Mouse (Mus musculus): ENCODE results near the gene Cep83.

The Cep83 gene

DNA sequence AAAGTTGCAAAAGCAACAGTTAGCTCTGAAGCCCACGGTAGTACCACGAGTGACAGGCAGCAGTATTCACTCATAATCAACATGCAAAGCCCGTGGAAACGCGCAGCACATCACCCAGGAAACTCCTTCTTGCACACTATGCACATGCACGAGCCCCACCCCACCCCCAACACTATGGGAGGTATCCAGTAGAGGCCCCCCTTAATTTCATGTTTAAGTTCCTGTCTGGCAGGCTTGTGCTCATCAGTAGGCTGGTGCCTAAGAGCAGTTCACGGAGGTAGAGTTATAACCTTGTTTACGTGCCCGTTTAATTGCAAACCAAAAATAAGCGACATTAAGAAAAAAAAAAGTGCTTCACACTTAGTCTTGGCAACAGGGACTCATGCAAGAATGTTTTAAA, 138.9 kb downstream of the Cep83 start:
- no peak for DNase-seq (ENCODE audit: low read depth, low spot score)

DNA sequence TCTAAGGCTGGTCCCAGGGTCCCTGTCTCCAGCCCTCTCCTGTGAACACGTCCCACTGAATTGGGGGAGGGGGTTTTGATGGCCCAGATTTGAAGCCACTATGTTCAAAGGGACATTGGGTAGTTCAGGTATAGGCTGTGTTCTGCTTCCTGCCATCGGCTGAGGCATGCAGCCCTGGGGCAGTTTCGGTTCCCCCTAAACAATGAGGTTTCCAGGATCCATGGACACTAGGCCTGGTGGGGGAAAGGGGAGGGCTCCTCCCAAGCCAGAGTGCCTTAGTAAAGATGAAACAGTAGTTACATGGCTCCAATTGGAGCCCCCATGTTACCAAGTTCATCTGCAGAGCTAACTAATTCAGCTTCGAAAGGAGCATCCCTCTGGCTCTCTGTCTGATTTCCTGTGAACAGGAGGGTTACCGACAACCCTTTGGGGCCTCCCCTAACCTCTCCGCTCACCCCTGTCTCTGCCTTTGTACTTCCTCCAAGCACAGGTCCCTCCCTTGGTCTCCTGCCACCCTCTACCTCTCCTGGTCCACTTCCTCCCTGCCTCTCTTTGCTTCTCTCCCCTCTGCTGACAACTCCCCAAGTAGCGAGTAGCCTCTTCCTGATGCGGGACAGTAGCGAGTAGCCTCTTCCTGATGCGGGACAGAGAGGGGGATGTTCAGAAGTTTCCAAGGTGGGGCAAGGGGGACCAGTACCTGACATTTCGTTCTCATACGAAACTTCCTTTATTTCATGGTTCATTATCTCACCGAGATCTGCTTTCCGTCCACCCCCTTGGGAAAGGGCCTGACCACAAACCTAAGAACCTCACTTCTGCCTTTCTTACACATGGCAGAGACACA, 139.7 kb downstream of the Cep83 start:
- DNase-seq (ENCODE audit: low read depth, low spot score), result no peak

DNA sequence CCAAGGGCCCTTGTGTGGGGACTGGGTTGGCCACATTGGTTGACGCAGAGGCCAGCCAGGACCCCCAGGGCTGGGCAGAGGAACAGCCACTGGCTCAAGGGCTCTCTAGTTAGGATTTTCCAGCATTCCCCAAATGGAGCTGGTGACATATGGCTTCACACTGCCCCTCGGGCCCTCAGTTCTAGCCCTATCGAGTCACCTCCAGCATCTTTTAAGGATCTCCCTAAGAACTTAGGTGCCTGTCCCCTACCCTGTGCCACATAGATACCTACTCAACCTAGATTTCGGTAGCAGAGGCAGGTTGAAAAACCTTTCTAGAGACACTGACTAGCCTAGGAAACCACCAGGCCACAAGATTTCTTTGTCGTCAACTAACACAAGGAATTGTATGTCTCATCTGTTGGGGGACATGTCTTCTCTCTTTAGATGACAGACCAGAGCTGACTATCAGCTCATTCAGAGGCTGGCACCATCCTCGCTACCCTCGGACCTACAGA, 140.3 kb downstream of the Cep83 start:
- no peak for DNase-seq (ENCODE audit: low read depth, low spot score)

DNA sequence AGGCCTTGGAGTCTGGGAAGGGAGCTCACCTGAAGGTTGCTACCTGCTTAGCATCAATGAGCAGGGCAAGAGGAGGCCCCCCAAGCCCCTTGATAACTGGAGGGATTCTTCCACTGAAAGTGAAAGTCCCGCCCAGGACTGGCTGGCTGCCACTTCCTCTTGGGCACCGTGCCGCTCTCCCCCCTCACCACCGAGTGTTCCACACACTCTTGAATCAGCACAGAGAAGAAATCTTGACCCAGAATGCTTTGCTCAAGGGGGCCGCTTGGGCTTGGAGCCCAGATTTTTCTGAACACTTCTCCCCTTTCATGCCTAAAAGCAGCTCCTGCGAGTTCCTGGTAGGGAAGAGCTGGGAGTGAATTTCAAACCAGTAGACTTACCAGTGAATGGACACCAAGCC, 141.0 kb downstream of the Cep83 start:
- DNase-seq (ENCODE audit: low read depth, low spot score), result no peak

DNA sequence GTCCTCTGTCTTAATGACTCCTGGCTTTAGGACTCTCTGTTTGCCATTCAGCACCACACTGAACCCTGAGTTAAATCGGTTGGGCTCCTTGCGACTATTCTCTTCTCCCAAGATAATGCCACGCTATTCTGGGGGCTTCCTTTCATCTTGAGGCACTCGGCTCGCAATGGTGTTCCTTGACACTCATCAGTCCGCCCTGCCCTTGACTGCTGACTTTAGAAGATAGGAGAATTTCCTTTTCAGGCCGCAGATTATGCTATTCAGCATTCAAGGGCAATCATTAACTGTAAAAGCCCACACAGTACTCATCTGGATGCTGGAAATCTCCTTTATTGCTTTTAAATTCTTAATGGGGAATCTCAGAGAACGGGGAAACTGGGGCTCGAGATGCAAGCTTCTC, 147.4 kb downstream of the Cep83 start:
- DNase-seq (ENCODE audit: low read depth, low spot score), result no peak
